Mouse (Mus musculus) G1E (cell line): ENCODE data around the gene Fam187a. TPM values are rescaled to one million over a fixed set of nuclear protein-coding genes. Genes with fewer than 3 reads are reported as not detected.
A peak's percentile ranks its signal among the peaks of the same experiment; 100 is the strongest.

Experiments used
- ATAC-seq: 2 replicates; pipeline ENCODE4 v1.8.0; 2016; ENCODE audit warnings: mild to moderate bottlenecking; ENCODE audit not compliant: insufficient number of reproducible peaks, poor library complexity, low FRiP score, severe bottlenecking; ENCODE audit errors: extremely low read depth
- DNase-seq: peaks from one replicate; pipeline ENCODE4 v3.0.0; 2012; ENCODE audit warnings: low spot score
- H3K27me3 ChIP-seq: 2 replicates; pipeline ENCODE4 v1.6.1; 2012; ENCODE audit warnings: mild to moderate bottlenecking, low read length, inconsistent platforms; ENCODE audit not compliant: insufficient read depth
- H3K36me3 ChIP-seq: replicated peaks from 2 replicates; pipeline ENCODE3; 2012; ENCODE audit warnings: mild to moderate bottlenecking, inconsistent platforms
- H3K4me1 ChIP-seq: 2 replicates; pipeline ENCODE4 v1.6.1; 2012; ENCODE audit warnings: low read depth, low read length, inconsistent platforms, mixed read lengths; ENCODE audit not compliant: insufficient read depth
- H3K4me3 ChIP-seq: 2 replicates; pipeline ENCODE4 v1.5.1; 2012; ENCODE audit warnings: low read depth, mild to moderate bottlenecking, inconsistent platforms, low read length, moderate library complexity, mixed read lengths
- H3K9me3 ChIP-seq: replicated peaks from 2 replicates; pipeline ENCODE4 v1.6.1; 2012; ENCODE audit warnings: inconsistent platforms
- CTCF ChIP-seq: IDR thresholded peaks from 2 replicates; pipeline ENCODE4 v1.5.1; 2012; ENCODE audit warnings: low read depth, low read length, inconsistent platforms, mixed read lengths
- GATA1 ChIP-seq: IDR thresholded peaks from 2 replicates; pipeline ENCODE4 v1.6.1; 2012; ENCODE audit warnings: borderline replicate concordance, low read length, inconsistent platforms, mixed read lengths
- GATA2 ChIP-seq: IDR thresholded peaks from 2 replicates; pipeline ENCODE4 v1.6.1; 2012; ENCODE audit warnings: low read depth, low read length, inconsistent platforms, borderline replicate concordance
- POLR2AphosphoS5 ChIP-seq: IDR thresholded peaks from 2 replicates; pipeline ENCODE4 v1.6.1; 2012; ENCODE audit warnings: low read depth, low read length, inconsistent platforms; ENCODE audit not compliant: insufficient replicate concordance
- TAL1 ChIP-seq: conservative IDR thresholded peaks from 2 replicates; pipeline ENCODE4 v1.6.1; 2012; ENCODE audit warnings: low read depth, low read length, inconsistent platforms, mixed read lengths
- polyA plus RNA-seq: library from polyadenylated mRNA; stranded (reverse); fragments of >175 nt; gene quantifications from 2 replicates; pipeline ENCODE4 v1.2.3, GENCODE M21; 2012
- total RNA-seq, 2 experiments: library from RNA; stranded (forward) in 1 of 2; stranded (reverse) in 1 of 2; fragments of 200-1000 nt in 1 of 2; fragments of >200 nt in 1 of 2; fragmentation: Nextera tagmentation in 1 of 2; gene quantifications; 2 replicates each; pipeline ENCODE4 v1.2.3; 2014 to 2017

The Fam187a gene
- total and polyA plus RNA-seq, 3 experiments, result 0.16 TPM; not detected in 2

DNA sequence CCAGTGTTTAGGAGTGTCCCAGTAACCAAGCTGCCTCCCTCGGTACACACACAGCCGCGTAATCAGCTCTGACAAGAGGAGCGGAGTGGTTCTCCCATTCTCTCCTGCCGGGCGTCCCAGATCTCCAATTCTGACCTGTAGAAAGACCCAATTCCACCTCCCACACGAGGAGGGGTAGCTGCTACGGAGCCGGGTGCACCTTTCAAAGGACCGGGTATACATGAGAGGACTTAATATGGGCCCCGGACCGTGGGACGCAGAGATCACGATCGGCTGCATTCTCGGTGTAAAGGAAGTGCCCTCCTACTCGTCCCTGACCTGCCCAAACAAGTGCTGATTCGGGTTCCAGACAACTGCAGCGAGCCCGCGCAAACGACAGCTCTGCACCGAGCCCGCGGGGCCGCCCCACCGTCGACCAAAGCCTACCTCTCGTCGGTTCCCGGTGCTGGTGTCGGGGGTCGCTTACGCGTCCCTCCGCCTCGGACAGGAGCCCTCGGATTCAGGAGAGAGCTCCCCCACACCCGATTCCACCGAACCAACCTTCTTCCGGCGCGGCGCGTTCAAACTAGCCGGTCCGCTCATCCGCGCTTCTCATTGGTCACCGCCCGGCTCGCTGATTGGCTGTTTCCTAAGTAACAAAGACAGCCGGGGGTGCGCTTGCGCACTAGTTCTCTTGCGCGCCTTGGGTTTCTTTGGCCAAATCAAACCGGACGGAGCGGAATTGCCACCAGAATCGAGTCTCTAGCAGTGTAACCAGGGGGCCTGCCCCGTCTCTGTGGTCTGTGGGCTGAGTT lies 39.8 kb downstream of the Fam187a start, which contains the start of gene Kif18b:
Kif18b (minus strand) TSS at position 568 of the 794 bp plus-strand sequence.
- Histone ChIP-seq H3K4me1 (peaks cover 24% of the 10 kb centered on the region), H3K4me3 (peak within 1 kb of the TSS; percentile 96), H3K27me3 (peaks cover 7% of the 10 kb centered on the region; the same call in 1 of the 2 replicates), H3K36me3 (peaks cover 32% of the 10 kb centered on the region), H3K9me3 (no peaks in the 10 kb centered on the region)
- ATAC-seq (peak; percentile 85), DNase-seq (peak; percentile 95)
- TF ChIP-seq GATA1 (no peak), POLR2AphosphoS5 (no peak), TAL1 (no peak), CTCF (no peak), GATA2 (no peak)

DNA sequence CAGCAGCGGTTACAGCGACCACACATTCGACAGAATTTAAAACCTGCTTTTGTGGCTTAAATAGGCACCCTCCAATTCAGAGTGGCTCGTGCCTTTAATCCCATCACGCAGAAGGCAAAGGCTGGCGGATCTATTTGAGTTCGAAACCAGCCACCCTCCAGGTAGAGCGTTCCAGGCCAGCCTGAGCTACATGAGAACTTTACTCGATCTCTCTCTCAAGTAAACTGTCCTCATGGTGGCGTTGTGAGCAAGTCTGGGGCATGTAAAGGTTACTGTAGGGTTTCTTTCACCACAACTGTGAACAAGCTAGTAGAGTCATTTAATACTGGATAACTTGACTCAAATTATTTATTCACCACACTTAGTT lies 40.4 kb downstream of the Fam187a start:
- DNase-seq (no peak), ATAC-seq (no peak)
- peaks cover 28% of the 10 kb centered on the region for H3K36me3 ChIP-seq
- H3K9me3 ChIP-seq, result no peaks in the 10 kb centered on the region
- peaks cover 8% of the 10 kb centered on the region for H3K27me3 ChIP-seq
- TF ChIP-seq CTCF, result 0 out of 2 replicates have a peak, but pooled peaks have one; percentile 13
- TF ChIP-seq POLR2AphosphoS5, result no peak
- H3K4me1 ChIP-seq, result peaks cover 24% of the 10 kb centered on the region
- peak overlapping the region; percentile 96 for H3K4me3 ChIP-seq

DNA sequence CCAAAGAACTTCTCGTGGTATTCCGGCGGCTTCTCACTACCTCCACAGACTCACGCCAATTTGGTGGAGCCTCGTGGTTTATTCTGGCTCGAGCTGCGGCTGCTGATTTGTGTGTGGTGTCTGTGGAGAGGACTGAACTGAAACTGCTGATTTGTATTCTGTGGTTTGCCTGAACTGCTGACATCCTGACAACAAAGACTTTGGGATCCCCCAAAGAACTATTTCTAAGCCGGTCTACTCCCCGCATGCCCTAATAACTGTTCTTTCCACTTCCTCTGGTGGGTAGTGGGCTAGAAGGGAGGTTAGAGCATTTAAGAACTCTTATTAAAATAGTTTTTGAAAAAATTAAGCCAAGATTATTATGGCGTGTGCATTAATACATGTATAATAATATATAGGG lies 45.7 kb downstream of the Fam187a start:
- no peaks in the 10 kb centered on the region for H3K9me3 ChIP-seq
- ATAC-seq (no peak), DNase-seq (no peak)
- H3K27me3 ChIP-seq, result peaks cover 50% of the 10 kb centered on the region
- H3K36me3 ChIP-seq, result no peaks in the 10 kb centered on the region
- TF ChIP-seq GATA2, result no peak
- TF ChIP-seq TAL1, result no peak
- TF ChIP-seq POLR2AphosphoS5, result no peak
- no peak for TF ChIP-seq GATA1
- TF ChIP-seq CTCF, result no peak
- H3K4me3 ChIP-seq, result no peak overlapping the region
- no peaks in the 10 kb centered on the region; the same call in 1 of the 2 replicates for H3K4me1 ChIP-seq

DNA sequence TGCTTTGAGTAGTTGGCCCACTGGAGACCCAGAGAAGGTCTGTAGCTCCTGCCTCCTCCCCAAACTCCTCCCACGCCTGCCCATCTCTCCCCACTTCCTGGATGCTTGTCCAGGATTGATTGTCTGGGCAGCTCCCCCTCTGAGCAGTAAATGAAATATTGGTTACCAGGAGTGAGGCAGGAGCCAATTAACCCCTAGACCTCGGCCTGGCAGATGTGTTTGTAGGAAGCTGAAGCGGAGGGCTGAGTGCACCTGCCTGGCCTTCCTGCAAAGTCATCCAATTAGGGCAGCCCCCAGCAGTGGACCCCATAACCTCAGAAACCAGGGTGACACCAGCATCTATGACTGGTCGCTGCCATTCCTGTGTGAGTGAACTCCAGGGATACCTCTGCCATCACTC lies 51.3 kb downstream of the Fam187a start:
- Histone ChIP-seq H3K9me3 (no peaks in the 10 kb centered on the region), H3K4me1 (peaks cover 11% of the 10 kb centered on the region; the same call in 1 of the 2 replicates), H3K36me3 (no peaks in the 10 kb centered on the region), H3K4me3 (no peak overlapping the region), H3K27me3 (peaks cover 84% of the 10 kb centered on the region)
- ATAC-seq, result no peak
- DNase-seq, result no peak
- TF ChIP-seq GATA2, result no peak

Other genes starting within 250 kb of the Fam187a start
- not detected in 2 replicates for gene Meioc, start 221.5 kb upstream of the Fam187a start, total RNA-seq (2014; fragmentation: Nextera tagmentation)
- gene Meioc, start 221.5 kb upstream of the Fam187a start, total RNA-seq (2017), result 0.05 TPM in 1 of 2 replicates, not detected in the other
- not detected in 2 replicates for gene Meioc, start 221.5 kb upstream of the Fam187a start, polyA plus RNA-seq
- gene Ccdc43, start 187.4 kb upstream of the Fam187a start, total RNA-seq (2014; fragmentation: Nextera tagmentation), result 27.3 and 32.0 TPM in 2 replicates
- 38.7 and 43.6 TPM in 2 replicates for gene Ccdc43, start 187.4 kb upstream of the Fam187a start, total RNA-seq (2017)
- 8.4 and 10.5 TPM in 2 replicates for gene Ccdc43, start 187.4 kb upstream of the Fam187a start, polyA plus RNA-seq
- gene Adam11, start 123.7 kb upstream of the Fam187a start, total RNA-seq (2014; fragmentation: Nextera tagmentation), result not detected in 2 replicates
- 0.06 and 0.22 TPM in 2 replicates for gene Adam11, start 123.7 kb upstream of the Fam187a start, total RNA-seq (2017)
- gene Adam11, start 123.7 kb upstream of the Fam187a start, polyA plus RNA-seq, result not detected in 2 replicates
- gene Gjc1, start 65.5 kb upstream of the Fam187a start, total RNA-seq (2014; fragmentation: Nextera tagmentation), result not detected in 2 replicates
- gene Gjc1, start 65.5 kb upstream of the Fam187a start, total RNA-seq (2017), result 0.11 and 0.12 TPM in 2 replicates
- not detected in 2 replicates for gene Gjc1, start 65.5 kb upstream of the Fam187a start, polyA plus RNA-seq
- not detected in 2 replicates for gene Higd1b, start 49.3 kb upstream of the Fam187a start, total RNA-seq (2014; fragmentation: Nextera tagmentation)
- gene Higd1b, start 49.3 kb upstream of the Fam187a start, total RNA-seq (2017), result not detected in 2 replicates
- gene Higd1b, start 49.3 kb upstream of the Fam187a start, polyA plus RNA-seq, result not detected in 2 replicates
- gene Eftud2, start 4.2 kb upstream of the Fam187a start, total RNA-seq (2014; fragmentation: Nextera tagmentation), result 109 and 134 TPM in 2 replicates
- 171 and 175 TPM in 2 replicates for gene Eftud2, start 4.2 kb upstream of the Fam187a start, total RNA-seq (2017)
- gene Eftud2, start 4.2 kb upstream of the Fam187a start, polyA plus RNA-seq, result 257 and 335 TPM in 2 replicates
- gene Ccdc103, start 4.0 kb upstream of the Fam187a start, total RNA-seq (2014; fragmentation: Nextera tagmentation), result 0.87 TPM in 1 of 2 replicates, not detected in the other
- 0.23 and 0.87 TPM in 2 replicates for gene Ccdc103, start 4.0 kb upstream of the Fam187a start, total RNA-seq (2017)
- 0.09 TPM in 1 of 2 replicates, not detected in the other for gene Ccdc103, start 4.0 kb upstream of the Fam187a start, polyA plus RNA-seq
- not detected in 2 replicates for gene Gfap, start 15.7 kb downstream of the Fam187a start, total RNA-seq (2014; fragmentation: Nextera tagmentation)
- 0.06 TPM in 1 of 2 replicates, not detected in the other for gene Gfap, start 15.7 kb downstream of the Fam187a start, total RNA-seq (2017)
- gene Gfap, start 15.7 kb downstream of the Fam187a start, polyA plus RNA-seq, result not detected in 2 replicates
- gene Kif18b, start 40.0 kb downstream of the Fam187a start, total RNA-seq (2014; fragmentation: Nextera tagmentation), result 58.4 and 76.2 TPM in 2 replicates
- 25.5 and 28.1 TPM in 2 replicates for gene Kif18b, start 40.0 kb downstream of the Fam187a start, total RNA-seq (2017)
- 35.3 and 42.6 TPM in 2 replicates for gene Kif18b, start 40.0 kb downstream of the Fam187a start, polyA plus RNA-seq
- gene C1ql1, start 61.5 kb downstream of the Fam187a start, total RNA-seq (2014; fragmentation: Nextera tagmentation), result not detected in 2 replicates
- not detected in 2 replicates for gene C1ql1, start 61.5 kb downstream of the Fam187a start, total RNA-seq (2017)
- not detected in 2 replicates for gene C1ql1, start 61.5 kb downstream of the Fam187a start, polyA plus RNA-seq
- gene Nmt1, start 143.0 kb downstream of the Fam187a start, total RNA-seq (2014; fragmentation: Nextera tagmentation), result 54.2 and 83.8 TPM in 2 replicates
- gene Nmt1, start 143.0 kb downstream of the Fam187a start, total RNA-seq (2017), result 40.0 and 51.2 TPM in 2 replicates
- gene Nmt1, start 143.0 kb downstream of the Fam187a start, polyA plus RNA-seq, result 5.9 and 9.2 TPM in 2 replicates
- gene Dcakd, start 143.2 kb downstream of the Fam187a start, total RNA-seq (2014; fragmentation: Nextera tagmentation), result 87.1 and 95.3 TPM in 2 replicates
- 31.1 and 36.4 TPM in 2 replicates for gene Dcakd, start 143.2 kb downstream of the Fam187a start, total RNA-seq (2017)
- 191 and 199 TPM in 2 replicates for gene Dcakd, start 143.2 kb downstream of the Fam187a start, polyA plus RNA-seq
- gene Plcd3, start 216.5 kb downstream of the Fam187a start, total RNA-seq (2014; fragmentation: Nextera tagmentation), result not detected in 2 replicates
- 0.06 and 0.11 TPM in 2 replicates for gene Plcd3, start 216.5 kb downstream of the Fam187a start, total RNA-seq (2017)
- not detected in 2 replicates for gene Plcd3, start 216.5 kb downstream of the Fam187a start, polyA plus RNA-seq
- 16.9 and 32.7 TPM in 2 replicates for gene Acbd4, start 216.5 kb downstream of the Fam187a start, total RNA-seq (2014; fragmentation: Nextera tagmentation)
- 11.9 and 19.2 TPM in 2 replicates for gene Acbd4, start 216.5 kb downstream of the Fam187a start, total RNA-seq (2017)
- gene Acbd4, start 216.5 kb downstream of the Fam187a start, polyA plus RNA-seq, result 22.1 and 23.2 TPM in 2 replicates
- 13.2 and 16.6 TPM in 2 replicates for gene Hexim1, start 231.1 kb downstream of the Fam187a start, total RNA-seq (2014; fragmentation: Nextera tagmentation)
- gene Hexim1, start 231.1 kb downstream of the Fam187a start, total RNA-seq (2017), result 36.7 and 39.4 TPM in 2 replicates
- 21.2 and 25.7 TPM in 2 replicates for gene Hexim1, start 231.1 kb downstream of the Fam187a start, polyA plus RNA-seq
- 6.1 and 12.7 TPM in 2 replicates for gene Hexim2, start 247.3 kb downstream of the Fam187a start, total RNA-seq (2014; fragmentation: Nextera tagmentation)
- gene Hexim2, start 247.3 kb downstream of the Fam187a start, total RNA-seq (2017), result 8.6 and 9.0 TPM in 2 replicates
- 11.7 and 13.7 TPM in 2 replicates for gene Hexim2, start 247.3 kb downstream of the Fam187a start, polyA plus RNA-seq